Mouse (Mus musculus): Measurements from ENCODE around the gene Pde6b.

Pde6b gene

GRCm38 (mm10) chr5:108389744-108390143 lies 1.6 kb downstream of the Pde6b start:
- no peak for DNase-seq (ENCODE audit: low spot score in 2 of 2)

- DNase-seq (ENCODE audit: low spot score in 2 of 2) = no peak
Measured at GRCm38 (mm10) chr5:108403453-108403852, 15.3 kb downstream of the Pde6b start.

GRCm38 (mm10) chr5:108405460-108405859 lies 17.3 kb downstream of the Pde6b start:
- no peak for DNase-seq (ENCODE audit: low spot score in 2 of 2)

- DNase-seq (ENCODE audit: low spot score in 2 of 2) = no peak
Measured at GRCm38 (mm10) chr5:108406977-108407376, 18.8 kb downstream of the Pde6b start.

GRCm38 (mm10) chr5:108414711-108415110 lies 26.5 kb downstream of the Pde6b start:
- no peak for DNase-seq (ENCODE audit: low spot score in 2 of 2)

- DNase-seq (ENCODE audit: low spot score in 2 of 2) = no peak
Measured at GRCm38 (mm10) chr5:108422741-108423140, 34.5 kb downstream of the Pde6b start.

GRCm38 (mm10) chr5:108423427-108423826 lies 35.2 kb downstream of the Pde6b start:
- DNase-seq (ENCODE audit: low spot score in 2 of 2) = no peak

GRCm38 (mm10) chr5:108427186-108427585 lies 39.0 kb downstream of the Pde6b start:
- DNase-seq (ENCODE audit: low spot score in 2 of 2) = peak in 1 of 2 experiments; percentile 42

GRCm38 (mm10) chr5:108431196-108431595 lies 43.0 kb downstream of the Pde6b start:
- DNase-seq (ENCODE audit: low spot score in 2 of 2) = no peak

- DNase-seq (ENCODE audit: low spot score in 2 of 2) = peak; percentile 90 to 93
Measured at GRCm38 (mm10) chr5:108433804-108434587, 45.8 kb downstream of the Pde6b start, which contains the start of gene Atp5k. TSS of gene Atp5k (minus strand) at chr5:108434448.

GRCm38 (mm10) chr5:108436101-108436500 lies 47.9 kb downstream of the Pde6b start:
- DNase-seq (ENCODE audit: low spot score in 2 of 2) = no peak

GRCm38 (mm10) chr5:108446973-108447372 lies 58.8 kb downstream of the Pde6b start:
- DNase-seq (ENCODE audit: low spot score in 2 of 2) = no peak

GRCm38 (mm10) chr5:108447857-108448256 lies 59.7 kb downstream of the Pde6b start:
- no peak for DNase-seq (ENCODE audit: low spot score in 2 of 2)

- DNase-seq (ENCODE audit: low spot score in 2 of 2) = no peak
Measured at GRCm38 (mm10) chr5:108448785-108449668, 60.8 kb downstream of the Pde6b start, which contains the start of gene Mfsd7a. TSS of gene Mfsd7a (minus strand) at chr5:108448891.

GRCm38 (mm10) chr5:108450837-108451540 lies 62.8 kb downstream of the Pde6b start:
- DNase-seq (ENCODE audit: low spot score in 2 of 2) = no peak

GRCm38 (mm10) chr5:108451611-108452010 lies 63.4 kb downstream of the Pde6b start:
- DNase-seq (ENCODE audit: low spot score in 2 of 2) = no peak

- no peak for DNase-seq (ENCODE audit: low spot score in 2 of 2)
Measured at GRCm38 (mm10) chr5:108452422-108452821, 64.2 kb downstream of the Pde6b start.

- no peak for DNase-seq (ENCODE audit: low spot score in 2 of 2)
Measured at GRCm38 (mm10) chr5:108454094-108454493, 65.9 kb downstream of the Pde6b start.

GRCm38 (mm10) chr5:108458706-108459105 lies 70.5 kb downstream of the Pde6b start:
- no peak for DNase-seq (ENCODE audit: low spot score in 2 of 2)

GRCm38 (mm10) chr5:108460461-108460860 lies 72.3 kb downstream of the Pde6b start:
- DNase-seq (ENCODE audit: low spot score in 2 of 2) = no peak

- DNase-seq (ENCODE audit: low spot score in 2 of 2) = peak; percentile 94 to 95
Measured at GRCm38 (mm10) chr5:108461082-108462065, 73.2 kb downstream of the Pde6b start, which contains the start of gene Pcgf3. TSS of gene Pcgf3 (plus strand) at chr5:108461232.
